Mouse (Mus musculus): ENCODE measurements around the gene Smyd5. TPM values are rescaled to one million over a fixed set of nuclear protein-coding genes. Genes with fewer than 3 reads are reported as not detected.

The Smyd5 gene
- total and polyA plus RNA-seq, 3 experiments: 8.1 to 13.9 (median 13.6) TPM

DNA sequence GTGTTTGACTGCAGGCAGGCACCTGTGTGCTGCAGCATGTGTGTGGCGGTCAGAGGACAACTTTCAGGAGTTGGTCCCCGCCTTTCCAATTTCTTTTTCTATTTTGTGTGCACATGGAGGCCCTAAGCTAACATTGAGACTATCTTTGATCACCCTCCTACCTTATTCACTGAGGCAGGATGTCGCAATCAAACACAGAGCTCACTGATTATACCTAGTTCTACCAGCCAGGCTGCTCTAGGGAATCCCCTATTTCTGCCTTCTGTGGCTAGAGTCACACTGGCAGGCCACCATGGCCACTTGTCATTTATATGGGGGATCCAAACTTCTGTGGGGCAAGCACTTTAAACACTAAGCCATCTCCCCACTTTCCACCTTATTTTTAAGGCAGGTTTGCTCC is 57.9 kb downstream of the Smyd5 start:
- Histone ChIP-seq H3K27me3 (ENCODE audit: control insufficient read depth, insufficient read depth, low read length) (peaks cover under 1% of the 10 kb centered on the region; the same call in 1 of the 2 replicates), H3K79me2 (replicated peaks; ENCODE audit: control insufficient read depth, insufficient read depth, low read length) (no peaks in the 10 kb centered on the region), H3K27ac (no peak overlapping the region), H3K9ac (ENCODE audit: low read depth, low read length) (no peak overlapping the region), H3K4me3 (no peak overlapping the region), H3K36me3 (ENCODE audit: control insufficient read depth, insufficient read depth, low read length) (no peaks in the 10 kb centered on the region), H3K4me1 (ENCODE audit: control insufficient read depth, insufficient read depth, low read length) (no peaks in the 10 kb centered on the region)
- intact Hi-C loops (cut with DNase I): no loop called here
- DNase-seq: no peak
- TF ChIP-seq CTCF (IDR thresholded peaks at IDR 0.05): no peak
- TF ChIP-seq POLR2A (IDR thresholded peaks at IDR 0.05; ENCODE audit: insufficient read depth, low read depth, low read length): no peak
- TF ChIP-seq EP300 (IDR thresholded peaks at IDR 0.05; ENCODE audit: insufficient read depth, low read depth, low read length): no peak
- 73% methylated on average over 3 of the region's 3 CpGs for WGBS

DNA sequence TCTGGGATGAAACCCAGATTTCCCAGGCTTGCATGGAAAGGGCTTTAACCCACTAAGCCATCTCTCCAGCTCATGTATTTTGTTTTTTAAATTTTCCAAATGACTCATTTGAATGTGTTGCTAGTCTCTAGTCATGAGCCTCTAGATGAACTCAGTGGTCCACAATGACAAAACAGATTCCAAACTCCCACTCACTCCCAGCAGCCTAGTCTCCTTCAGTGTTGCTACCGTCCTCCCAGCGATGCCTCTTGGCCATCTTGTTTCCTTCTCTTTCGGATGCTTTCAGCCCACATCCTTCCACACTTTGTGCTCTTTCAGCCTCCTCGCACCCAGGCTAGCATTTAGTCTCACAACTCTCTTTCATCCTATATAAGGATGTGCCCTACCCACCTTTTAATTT is 58.5 kb downstream of the Smyd5 start:
- intact Hi-C loops (cut with DNase I): no loop called here
- Histone ChIP-seq H3K36me3 (ENCODE audit: control insufficient read depth, insufficient read depth, low read length) (no peaks in the 10 kb centered on the region), H3K27me3 (ENCODE audit: control insufficient read depth, insufficient read depth, low read length) (no peaks in the 10 kb centered on the region; the same call in 1 of the 2 replicates), H3K9ac (ENCODE audit: low read depth, low read length) (no peak overlapping the region), H3K4me1 (ENCODE audit: control insufficient read depth, insufficient read depth, low read length) (no peaks in the 10 kb centered on the region), H3K27ac (no peak overlapping the region), H3K4me3 (no peak overlapping the region), H3K79me2 (replicated peaks; ENCODE audit: control insufficient read depth, insufficient read depth, low read length) (no peaks in the 10 kb centered on the region)
- DNase-seq: no peak
- no peak for TF ChIP-seq POLR2A (IDR thresholded peaks at IDR 0.05; ENCODE audit: insufficient read depth, low read depth, low read length)
- TF ChIP-seq EP300 (IDR thresholded peaks at IDR 0.05; ENCODE audit: insufficient read depth, low read depth, low read length): no peak
- no peak for TF ChIP-seq CTCF (IDR thresholded peaks at IDR 0.05)
- WGBS: 81% methylated on average over 4 of the region's 4 CpGs

DNA sequence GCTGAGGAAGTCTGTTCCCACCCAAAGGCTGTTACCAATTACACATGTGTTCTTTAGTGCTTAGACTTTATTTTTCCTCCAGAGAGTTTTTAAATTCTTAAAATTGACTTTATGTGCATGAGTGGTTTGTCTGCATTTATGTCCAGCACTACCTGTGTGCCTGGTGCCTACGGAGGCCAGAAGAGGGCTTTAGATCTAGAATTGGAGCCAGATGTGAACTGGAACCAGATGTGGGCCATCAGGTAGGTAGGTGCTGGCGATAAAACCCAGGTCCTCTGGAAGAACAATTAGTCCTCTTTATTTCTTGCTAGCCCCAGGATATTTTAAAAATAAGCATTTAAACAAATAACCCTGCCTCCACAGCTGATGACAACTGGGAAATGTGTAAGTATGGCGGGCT is 59.8 kb downstream of the Smyd5 start:
- TF ChIP-seq EP300 (IDR thresholded peaks at IDR 0.05; ENCODE audit: insufficient read depth, low read depth, low read length): no peak
- no peak for TF ChIP-seq POLR2A (IDR thresholded peaks at IDR 0.05; ENCODE audit: insufficient read depth, low read depth, low read length)
- TF ChIP-seq CTCF (IDR thresholded peaks at IDR 0.05): no peak

More for the DNA sequence above, 59.8 kb downstream of the Smyd5 start:
- Histone ChIP-seq H3K4me3 (no peak overlapping the region), H3K9ac (ENCODE audit: low read depth, low read length) (no peak overlapping the region), H3K79me2 (replicated peaks; ENCODE audit: control insufficient read depth, insufficient read depth, low read length) (no peaks in the 10 kb centered on the region), H3K4me1 (ENCODE audit: control insufficient read depth, insufficient read depth, low read length) (no peaks in the 10 kb centered on the region), H3K27ac (no peak overlapping the region), H3K36me3 (ENCODE audit: control insufficient read depth, insufficient read depth, low read length) (no peaks in the 10 kb centered on the region), H3K27me3 (ENCODE audit: control insufficient read depth, insufficient read depth, low read length) (no peaks in the 10 kb centered on the region; the same call in 1 of the 2 replicates)
- no peak for DNase-seq
- intact Hi-C loops (cut with DNase I): no loop called here
- 85% methylated on average over 3 of the region's 3 CpGs for whole genome bisulfite sequencing

Other genes with a start within 250 kb of the Smyd5 start
- gene Emx1, start 244.6 kb upstream of the Smyd5 start, total RNA-seq (2021): not detected
- gene Emx1, start 244.6 kb upstream of the Smyd5 start, polyA plus RNA-seq (2012; rRNA removed): not detected in 2 replicates
- gene Sfxn5, start 98.6 kb upstream of the Smyd5 start, total RNA-seq (2021): 1 to 10 TPM; 4.2 to 5.3 TPM
- 4.9 and 5.9 TPM in 2 replicates for gene Sfxn5, start 98.6 kb upstream of the Smyd5 start, polyA plus RNA-seq (2012; rRNA removed)
- gene Rab11fip5, start 57.4 kb upstream of the Smyd5 start, total RNA-seq (2021): 10 to 100 TPM; 59.3 to 73.9 TPM
- gene Rab11fip5, start 57.4 kb upstream of the Smyd5 start, polyA plus RNA-seq (2012; rRNA removed): 41.6 and 55.0 TPM in 2 replicates
- not detected for gene Noto, start 8.1 kb upstream of the Smyd5 start, total RNA-seq (2021)
- gene Noto, start 8.1 kb upstream of the Smyd5 start, polyA plus RNA-seq (2012; rRNA removed): not detected in 2 replicates
- 100 to 1,000 TPM; 144 to 159 TPM for gene Cct7, start 19.5 kb downstream of the Smyd5 start, total RNA-seq (2021)
- gene Cct7, start 19.5 kb downstream of the Smyd5 start, polyA plus RNA-seq (2012; rRNA removed): 83.7 and 133 TPM in 2 replicates
- gene Pradc1, start 20.0 kb downstream of the Smyd5 start, total RNA-seq (2021): 10 to 100 TPM in 1 of 2 experiments, 1 to 10 TPM in 1; 8.9 to 11.0 TPM
- gene Pradc1, start 20.0 kb downstream of the Smyd5 start, polyA plus RNA-seq (2012; rRNA removed): 22.4 and 22.7 TPM in 2 replicates
- under 1 TPM in 1 of 2 experiments, not detected in 1; 0.02 TPM for gene Fbxo41, start 71.0 kb downstream of the Smyd5 start, total RNA-seq (2021)
- 0.02 and 0.03 TPM in 2 replicates for gene Fbxo41, start 71.0 kb downstream of the Smyd5 start, polyA plus RNA-seq (2012; rRNA removed)
- not detected for gene Egr4, start 81.6 kb downstream of the Smyd5 start, total RNA-seq (2021)
- gene Egr4, start 81.6 kb downstream of the Smyd5 start, polyA plus RNA-seq (2012; rRNA removed): not detected in 2 replicates
- 1 to 10 TPM; 1.8 to 2.0 TPM for gene Alms1, start 155.5 kb downstream of the Smyd5 start, total RNA-seq (2021)
- gene Alms1, start 155.5 kb downstream of the Smyd5 start, polyA plus RNA-seq (2012; rRNA removed): 0.51 and 0.64 TPM in 2 replicates

All from heart, adult 2 months (tissue).